Mouse (Mus musculus) MEL (cell line): ENCODE measurements around the gene Nat9. TPM values are rescaled to one million over a fixed set of nuclear protein-coding genes. Genes with fewer than 3 reads are reported as not detected.

Experiments
- DNase-seq: peaks from one replicate; pipeline ENCODE4 v3.0.0; 2011; ENCODE audit warnings: low read depth, low spot score
- H3K27ac ChIP-seq: 2 replicates; pipeline ENCODE4 v1.5.1; 2012; ENCODE audit warnings: low read depth, mild to moderate bottlenecking, control low read depth, low read length, moderate library complexity; ENCODE audit not compliant: control insufficient read depth
- H3K27me3 ChIP-seq, 2 experiments: fragments of 150-350 bp in 1 of 2; sonication (generic) in 1 of 2; 2 replicates each; pipeline ENCODE4 v1.6.1; 2012; ENCODE audit warnings: low read length in 2 of 2, mild to moderate bottlenecking in 2 of 2, improper control_type of control experiment in 1 of 2, moderate library complexity in 1 of 2; ENCODE audit not compliant: insufficient read depth in 2 of 2, control insufficient read depth in 1 of 2
- H3K36me3 ChIP-seq, 2 experiments: 2 replicates each; pipeline ENCODE4 v1.6.1; 2012 to 2014; ENCODE audit warnings: low read length in 2 of 2, improper control_type of control experiment in 1 of 2, inconsistent platforms in 1 of 2, mild to moderate bottlenecking in 1 of 2; ENCODE audit not compliant: insufficient read depth in 2 of 2, control insufficient read depth in 1 of 2
- H3K4me1 ChIP-seq, 2 experiments: fragments of 150-350 bp in 1 of 2; sonication (generic) in 1 of 2; 2 replicates each; pipeline ENCODE4 v1.6.1; 2012; ENCODE audit warnings: low read length in 2 of 2, improper control_type of control experiment in 1 of 2, mild to moderate bottlenecking in 1 of 2; ENCODE audit not compliant: insufficient read depth in 2 of 2, control insufficient read depth in 1 of 2
- H3K4me3 ChIP-seq, 2 experiments: fragments of 150-350 bp in 1 of 2; sonication (generic) in 1 of 2; 2 replicates each; pipeline ENCODE4 v1.5.1; 2012; ENCODE audit warnings: low read depth in 2 of 2, low read length in 2 of 2, mild to moderate bottlenecking in 2 of 2, moderate library complexity in 2 of 2, control low read depth in 1 of 2, improper control_type of control experiment in 1 of 2; ENCODE audit not compliant: control insufficient read depth in 1 of 2, insufficient read depth in 1 of 2
- H3K79me2 ChIP-seq: 2 replicates; pipeline ENCODE4 v1.6.1; 2012; ENCODE audit warnings: mild to moderate bottlenecking, low read length, moderate library complexity; ENCODE audit not compliant: control insufficient read depth, poor library complexity, insufficient read depth
- H3K9ac ChIP-seq: 2 replicates; pipeline ENCODE4 v1.6.1; 2012; ENCODE audit warnings: low read depth, mild to moderate bottlenecking, control low read depth, low read length, moderate library complexity; ENCODE audit not compliant: control insufficient read depth, poor library complexity, severe bottlenecking
- H3K9me3 ChIP-seq: fragments of 150-350 bp; sonication (generic); replicated peaks from 2 replicates; pipeline ENCODE4 v1.6.1; 2012; ENCODE audit warnings: mild to moderate bottlenecking, low read length, improper control_type of control experiment, moderate library complexity; ENCODE audit not compliant: insufficient read depth
- BHLHE40 ChIP-seq: IDR thresholded peaks from 2 replicates; pipeline ENCODE4 v1.6.1; 2012; ENCODE audit warnings: low read depth, mild to moderate bottlenecking, inconsistent platforms, low read length, improper control_type of control experiment, borderline replicate concordance
- ELF1 ChIP-seq: IDR thresholded peaks from 2 replicates; pipeline ENCODE4 v1.6.1; 2014; ENCODE audit warnings: low read depth, mild to moderate bottlenecking, inconsistent platforms, low read length, improper control_type of control experiment, moderate library complexity
- EP300 ChIP-seq, 2 experiments: IDR thresholded peaks; 2 replicates each; pipeline ENCODE4 v1.6.1; 2011; ENCODE audit warnings: improper control_type of control experiment in 2 of 2, low read length in 2 of 2, low read depth in 1 of 2, mild to moderate bottlenecking in 1 of 2
- ETS1 ChIP-seq: IDR thresholded peaks from 2 replicates; pipeline ENCODE4 v1.6.1; 2012; ENCODE audit warnings: low read depth, mild to moderate bottlenecking, inconsistent platforms, low read length, improper control_type of control experiment, moderate library complexity
- GABPA ChIP-seq: IDR thresholded peaks from 2 replicates; pipeline ENCODE4 v1.6.1; 2012; ENCODE audit warnings: low read depth, mild to moderate bottlenecking, inconsistent platforms, low read length, improper control_type of control experiment, moderate library complexity
- GATA1 ChIP-seq: IDR thresholded peaks from 2 replicates; pipeline ENCODE4 v1.6.1; 2011; ENCODE audit warnings: low read depth, low read length, improper control_type of control experiment
- HCFC1 ChIP-seq: IDR thresholded peaks from 2 replicates; pipeline ENCODE4 v1.6.1; 2012; ENCODE audit warnings: low read depth, mild to moderate bottlenecking, inconsistent platforms, low read length, improper control_type of control experiment, moderate library complexity
- JUND ChIP-seq: IDR thresholded peaks from 2 replicates; pipeline ENCODE4 v1.6.1; 2011; ENCODE audit warnings: low read depth, mild to moderate bottlenecking, improper control_type of control experiment, low read length
- MAFK ChIP-seq: IDR thresholded peaks from 2 replicates; pipeline ENCODE4 v1.6.1; 2011; ENCODE audit warnings: low read depth, mild to moderate bottlenecking, low read length, improper control_type of control experiment, borderline replicate concordance
- MAX ChIP-seq: IDR thresholded peaks from 2 replicates; pipeline ENCODE4 v1.6.1; 2011; ENCODE audit warnings: low read length, improper control_type of control experiment
- MAZ ChIP-seq: IDR thresholded peaks from 2 replicates; pipeline ENCODE4 v1.6.1; 2012; ENCODE audit warnings: low read depth, mild to moderate bottlenecking, inconsistent platforms, low read length, improper control_type of control experiment
- MEF2A ChIP-seq: IDR thresholded peaks from 2 replicates; pipeline ENCODE4 v1.6.1; 2014; ENCODE audit warnings: low read depth, mild to moderate bottlenecking, inconsistent platforms, low read length, improper control_type of control experiment; ENCODE audit not compliant: poor library complexity, insufficient replicate concordance, severe bottlenecking; ENCODE audit errors: extremely low read depth
- MXI1 ChIP-seq: IDR thresholded peaks from 2 replicates; pipeline ENCODE4 v1.6.1; 2011; ENCODE audit warnings: mild to moderate bottlenecking, low read depth, low read length, improper control_type of control experiment
- NELFE ChIP-seq: IDR thresholded peaks from 2 replicates; pipeline ENCODE4 v1.6.1; 2011; ENCODE audit warnings: low read depth, low read length, improper control_type of control experiment
- POLR2A ChIP-seq, 2 experiments: IDR thresholded peaks; 2 replicates each; pipeline ENCODE4 v1.6.1; 2011 to 2012; ENCODE audit warnings: low read length in 2 of 2, mild to moderate bottlenecking in 2 of 2, control low read depth in 1 of 2, improper control_type of control experiment in 1 of 2, low read depth in 1 of 2, moderate library complexity in 1 of 2; ENCODE audit not compliant: control insufficient read depth in 1 of 2, insufficient read depth in 1 of 2, poor library complexity in 1 of 2
- POLR2AphosphoS2 ChIP-seq: IDR thresholded peaks from 2 replicates; pipeline ENCODE4 v1.6.1; 2011; ENCODE audit warnings: low read length, improper control_type of control experiment
- TBP ChIP-seq: IDR thresholded peaks from 2 replicates; pipeline ENCODE4 v1.8.0; 2011; ENCODE audit warnings: low read depth, low read length, improper control_type of control experiment
- TCF12 ChIP-seq: IDR thresholded peaks from 2 replicates; pipeline ENCODE4 v1.6.1; 2014; ENCODE audit warnings: low read depth, mild to moderate bottlenecking, inconsistent platforms, low read length, improper control_type of control experiment, moderate library complexity
- UBTF ChIP-seq: IDR thresholded peaks from 2 replicates; pipeline ENCODE4 v1.6.1; 2012; ENCODE audit warnings: low read depth, mild to moderate bottlenecking, inconsistent platforms, low read length, improper control_type of control experiment, moderate library complexity, borderline replicate concordance; ENCODE audit not compliant: insufficient read depth
- USF1 ChIP-seq: IDR thresholded peaks from 2 replicates; pipeline ENCODE4 v1.6.1; 2014; ENCODE audit warnings: low read depth, mild to moderate bottlenecking, inconsistent platforms, low read length, improper control_type of control experiment, moderate library complexity
- USF2 ChIP-seq, 2 experiments: IDR thresholded peaks; 2 replicates each; pipeline ENCODE4 v1.6.1; 2011 to 2012; ENCODE audit warnings: improper control_type of control experiment in 2 of 2, low read length in 2 of 2, borderline replicate concordance in 1 of 2, inconsistent platforms in 1 of 2, low read depth in 1 of 2, mild to moderate bottlenecking in 1 of 2; ENCODE audit not compliant: insufficient read depth in 1 of 2
- ZC3H11A ChIP-seq: IDR thresholded peaks from 2 replicates; pipeline ENCODE4 v1.6.1; 2012; ENCODE audit warnings: low read depth, mild to moderate bottlenecking, inconsistent platforms, low read length, improper control_type of control experiment
- ZNF384 ChIP-seq: IDR thresholded peaks from 2 replicates; pipeline ENCODE4 v1.6.1; 2012; ENCODE audit warnings: low read depth, mild to moderate bottlenecking, inconsistent platforms, low read length, improper control_type of control experiment
- polyA plus RNA-seq, 2 experiments: library from polyadenylated mRNA; stranded (reverse) in 1 of 2; unstranded in 1 of 2; fragments of >175 nt in 1 of 2; fragments of >200 nt in 1 of 2; gene quantifications; 2 replicates each; pipeline versions ENCODE4 v1.2.1 to v1.2.4; 2012; ENCODE audit warnings: low replicate concordance in 2 of 2, low read depth in 1 of 2; ENCODE audit not compliant: insufficient read length in 2 of 2, insufficient read depth in 1 of 2, missing spikeins in 1 of 2
- total RNA-seq: library from RNA; depleted of rRNA; stranded (reverse); fragments of 300-350 nt; gene quantifications from 2 replicates; pipeline ENCODE4 v1.2.3, GENCODE M21; 2012

Gene Nat9
- total and polyA plus RNA-seq, 3 experiments: 46.1 to 92.4 TPM; not detected in 1

DNA sequence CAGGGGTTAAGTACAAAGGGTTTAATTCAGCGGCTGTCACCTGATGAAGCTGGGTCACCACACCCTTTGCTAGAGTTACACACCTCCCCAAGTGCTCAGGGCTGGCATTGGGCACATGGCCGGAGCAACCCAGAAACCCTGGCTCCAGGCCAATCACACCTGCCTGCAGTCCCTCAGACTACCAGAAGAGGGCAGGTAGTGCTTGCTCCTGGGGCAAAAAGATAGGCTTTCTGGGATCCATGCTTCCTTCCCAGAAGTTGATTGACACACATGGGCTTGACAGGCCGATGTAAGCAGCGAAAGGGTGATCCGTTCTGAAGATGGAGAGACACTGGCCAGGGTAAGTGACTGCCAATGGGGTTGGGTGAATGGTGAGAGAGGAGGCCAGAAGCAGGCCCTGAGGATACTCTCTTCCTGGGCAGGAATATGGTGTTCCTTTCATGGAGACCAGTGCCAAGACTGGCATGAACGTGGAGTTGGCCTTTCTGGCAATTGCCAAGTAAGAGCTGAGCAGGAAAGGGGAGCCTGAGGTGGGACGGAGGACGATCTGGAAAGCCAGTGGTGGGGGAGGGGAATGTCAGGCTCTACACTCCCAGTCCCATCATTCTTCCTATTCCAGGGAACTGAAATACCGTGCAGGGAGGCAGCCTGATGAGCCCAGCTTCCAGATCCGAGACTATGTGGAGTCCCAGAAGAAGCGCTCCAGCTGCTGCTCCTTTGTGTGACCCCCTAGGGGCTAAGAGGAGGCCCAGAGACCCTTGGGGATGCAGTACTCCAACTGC, 27.5 kb downstream of the Nat9 start (continued):
- TF ChIP-seq TCF12: no peak
- no peak for TF ChIP-seq MEF2A

DNA sequence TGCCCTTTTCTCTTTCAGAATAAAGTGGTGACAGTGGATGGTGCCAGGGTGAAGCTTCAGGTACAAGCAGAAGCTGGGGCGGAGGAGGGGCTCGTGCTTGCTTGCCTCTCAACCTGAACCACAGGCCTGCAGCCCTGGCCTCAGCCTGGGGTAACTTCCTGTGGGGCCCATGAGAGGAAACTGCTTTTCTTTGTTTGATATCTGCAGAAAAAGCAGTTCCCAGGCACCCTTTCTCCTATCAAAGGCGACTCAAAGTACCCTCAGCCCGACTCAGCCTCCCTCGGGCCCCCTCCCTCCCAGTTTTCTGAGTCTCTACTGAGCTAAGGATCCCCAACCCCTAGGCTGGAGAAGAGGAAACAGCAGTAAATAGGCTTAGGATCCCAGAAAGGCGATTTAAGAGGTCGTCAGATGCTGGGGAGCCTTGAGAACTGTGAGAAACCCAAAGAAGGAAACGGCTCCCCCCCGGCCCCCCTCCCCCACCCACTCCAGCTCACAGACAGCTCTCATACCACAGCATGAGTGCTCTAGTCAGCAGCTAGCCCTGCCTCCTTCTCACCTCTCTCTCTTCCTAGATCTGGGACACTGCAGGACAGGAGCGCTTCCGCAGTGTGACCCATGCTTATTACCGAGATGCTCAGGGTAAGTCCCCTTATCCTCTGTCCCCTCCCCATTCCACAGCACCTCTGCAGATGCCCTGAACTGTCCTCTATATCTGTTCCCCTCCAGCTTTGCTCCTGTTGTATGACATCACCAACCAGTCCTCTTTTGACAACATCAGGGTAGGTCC, 29.5 kb downstream of the Nat9 start:
- TF ChIP-seq MAX (peak; percentile 8; the same call in 1 of the 2 replicates), MEF2A (no peak), USF1 (no peak), GABPA (no peak), HCFC1 (peak; percentile 51; the same call in 1 of the 2 replicates), TCF12 (peak; percentile 54; the same call in 1 of the 2 replicates), ELF1 (peak; percentile 56; the same call in 1 of the 2 replicates), USF2 (IDR thresholded peaks at IDR 0.05; ENCODE audit: borderline replicate concordance in 1 of 2, insufficient read depth in 1 of 2, low read depth in 1 of 2, low read length in 2 of 2) (no peak), JUND (no peak), EP300 (IDR thresholded peaks at IDR 0.05; ENCODE audit: low read depth in 1 of 2, low read length in 2 of 2) (peak; percentile 44 to 67; a peak in 3 of 4 replicates), MAZ (peak; percentile 87; the same call in 1 of the 2 replicates), UBTF (no peak), ZC3H11A (no peak), MXI1 (peak; percentile 54; the same call in 1 of the 2 replicates), BHLHE40 (0 out of 2 replicates have a peak, but pooled peaks have one; percentile 40), POLR2AphosphoS2 (no peak), MAFK (no peak), POLR2A (IDR thresholded peaks at IDR 0.05; ENCODE audit: control insufficient read depth in 1 of 2, insufficient read depth in 1 of 2, low read depth in 1 of 2, low read length in 2 of 2, poor library complexity in 1 of 2) (peak in 1 of 2 experiments; percentile 57; a peak in 2 of 4 replicates), NELFE (peak; percentile 34; the same call in 1 of the 2 replicates), ZNF384 (peak; percentile 82), TBP (0 out of 2 replicates have a peak, but pooled peaks have one; percentile 41), GATA1 (peak; percentile 26; the same call in 1 of the 2 replicates), ETS1 (peak; percentile 73)

More for the DNA sequence above, 29.5 kb downstream of the Nat9 start:
- Histone ChIP-seq H3K4me3 (peak overlapping the region; percentile 3 to 17; a peak in 1 of 4 replicates), H3K79me2 (no peaks in the 10 kb centered on the region), H3K27me3 (no peaks in the 10 kb centered on the region), H3K9ac (peak overlapping the region; percentile 68), H3K36me3 (peaks cover 0 to 34% of the 10 kb centered on the region in 2 experiments; a peak in 2 of 4 replicates), H3K9me3 (no peaks in the 10 kb centered on the region), H3K27ac (peak overlapping the region; percentile 91), H3K4me1 (peaks cover 15 to 60% of the 10 kb centered on the region in 2 experiments)
- DNase-seq: peak; percentile 87
